Mouse (Mus musculus): ENCODE results near the gene Fscn1. TPM values are rescaled to one million over a fixed set of nuclear protein-coding genes. Genes with fewer than 3 reads are reported as not detected.

Fscn1 gene
- polyA plus RNA-seq, 1 experiment from 2014 or later = 347 TPM

- H3K9ac ChIP-seq = no peak overlapping the region
- no peak for TF ChIP-seq CTCF (IDR thresholded peaks at IDR 0.05; ENCODE audit: low read depth)
- no peaks in the 10 kb centered on the region for H3K4me1 ChIP-seq (ENCODE audit: insufficient read depth)
- no peak overlapping the region for H3K4me2 ChIP-seq
- no peaks in the 10 kb centered on the region for H3K27me3 ChIP-seq (ENCODE audit: insufficient read depth, low read length)
- ATAC-seq (ENCODE audit: insufficient read depth) (no peak), DNase-seq (peak; percentile 48)
- H3K9me3 ChIP-seq (ENCODE audit: low read depth, low read length) = no peaks in the 10 kb centered on the region
- peaks cover 58% of the 10 kb centered on the region for H3K36me3 ChIP-seq (ENCODE audit: insufficient read depth)
- H3K4me3 ChIP-seq (ENCODE audit: low read depth, low read length) = no peak overlapping the region
- peak overlapping the region; percentile 50; the same call in 1 of the 2 replicates for H3K27ac ChIP-seq (ENCODE audit: low read depth)
- 72% methylated on average over 5 of the region's 5 CpGs for whole genome bisulfite sequencing
These were observed 57.3 kb downstream of the Fscn1 start for GRCm38 (mm10) chr5:143017401-143017800.

Other genes with a start within 250 kb of the Fscn1 start
- gene Tnrc18, start 142.7 kb upstream of the Fscn1 start, polyA plus RNA-seq (2014; fragmentation: Nextera tagmentation; extraction: Ambion mirVana) = 38.4 and 40.4 TPM in 2 replicates
- gene Fbxl18, start 64.9 kb upstream of the Fscn1 start, polyA plus RNA-seq (2014; fragmentation: Nextera tagmentation; extraction: Ambion mirVana) = 11.2 and 11.8 TPM in 2 replicates
- 16,801 and 17,929 TPM in 2 replicates for gene Actb, start 53.6 kb upstream of the Fscn1 start, polyA plus RNA-seq (2014; fragmentation: Nextera tagmentation; extraction: Ambion mirVana)
- gene Rnf216, start 152.7 kb downstream of the Fscn1 start, polyA plus RNA-seq (2014; fragmentation: Nextera tagmentation; extraction: Ambion mirVana) = 31.5 and 36.1 TPM in 2 replicates
- gene Olfr718-ps1, start 187.2 kb downstream of the Fscn1 start, polyA plus RNA-seq (2014; fragmentation: Nextera tagmentation; extraction: Ambion mirVana) = not detected in 2 replicates
- 12.2 and 15.5 TPM in 2 replicates for gene Rbak, start 220.4 kb downstream of the Fscn1 start, polyA plus RNA-seq (2014; fragmentation: Nextera tagmentation; extraction: Ambion mirVana)
- not detected in 2 replicates for gene Spdye4b, start 220.7 kb downstream of the Fscn1 start, polyA plus RNA-seq (2014; fragmentation: Nextera tagmentation; extraction: Ambion mirVana)